Mouse (Mus musculus) embryonic facial prominence, embryonic 12.5 days (tissue): ENCODE data around the gene Cwh43. TPM values are rescaled to one million over a fixed set of nuclear protein-coding genes. Genes with fewer than 3 reads are reported as not detected.

ENCODE experiments used
- ATAC-seq: fragments of 200-750 bp; cut with Nextera tagmentation; 2 replicates; pipeline ENCODE4 v1.8.0; 2017; ENCODE audit not compliant: insufficient number of reproducible peaks, insufficient read depth, low FRiP score, low TSS enrichment
- H3K27ac ChIP-seq: fragments of 300-500 bp; sonication (generic); 2 replicates; pipeline ENCODE4 v1.5.1; 2016; ENCODE audit warnings: mild to moderate bottlenecking
- H3K27me3 ChIP-seq: fragments of 300-500 bp; sonication (generic); 2 replicates; pipeline ENCODE4 v1.6.1; 2016; ENCODE audit warnings: mild to moderate bottlenecking, moderate library complexity
- H3K36me3 ChIP-seq: fragments of 300-500 bp; sonication (generic); 2 replicates; pipeline ENCODE4 v1.6.1; 2016; ENCODE audit warnings: mild to moderate bottlenecking
- H3K4me1 ChIP-seq: fragments of 300-500 bp; sonication (generic); 2 replicates; pipeline ENCODE4 v1.6.1; 2016
- H3K4me2 ChIP-seq: fragments of 300-500 bp; sonication (generic); replicated peaks from 2 replicates; pipeline ENCODE4 v1.6.1; 2016; ENCODE audit warnings: mild to moderate bottlenecking, moderate library complexity
- H3K4me3 ChIP-seq: fragments of 300-500 bp; sonication (generic); 2 replicates; pipeline ENCODE4 v1.5.1; 2016; ENCODE audit warnings: mild to moderate bottlenecking
- H3K9ac ChIP-seq: fragments of 300-500 bp; sonication (generic); 2 replicates; pipeline ENCODE4 v1.6.1; 2016; ENCODE audit warnings: mild to moderate bottlenecking, moderate library complexity
- H3K9me3 ChIP-seq: fragments of 300-500 bp; sonication (generic); 2 replicates; pipeline ENCODE4 v1.6.1; 2016; ENCODE audit warnings: mild to moderate bottlenecking, moderate library complexity
- WGBS: fragments of 180-500 bp; shearing (Covaris S2); methylation state at CpG from one replicate; pipeline ENCODE4 v1.1.7; 2016; 5-methylcytosine and 5-hydroxymethylcytosine counted together
- polyA plus RNA-seq: library from polyadenylated mRNA; unstranded; fragments of >200 nt; fragmentation: Nextera tagmentation; extraction: Ambion mirVana; gene quantifications from 2 replicates; pipeline ENCODE4 v1.2.1, GENCODE M21; 2016

Cwh43 gene
- polyA plus RNA-seq, 1 experiment from 2014 or later = not detected

GRCm38 (mm10) chr5:73484016-73484615, 78.2 kb downstream of the Cwh43 start:
- no peak overlapping the region for H3K9ac ChIP-seq
- ATAC-seq = no peak

DNA sequence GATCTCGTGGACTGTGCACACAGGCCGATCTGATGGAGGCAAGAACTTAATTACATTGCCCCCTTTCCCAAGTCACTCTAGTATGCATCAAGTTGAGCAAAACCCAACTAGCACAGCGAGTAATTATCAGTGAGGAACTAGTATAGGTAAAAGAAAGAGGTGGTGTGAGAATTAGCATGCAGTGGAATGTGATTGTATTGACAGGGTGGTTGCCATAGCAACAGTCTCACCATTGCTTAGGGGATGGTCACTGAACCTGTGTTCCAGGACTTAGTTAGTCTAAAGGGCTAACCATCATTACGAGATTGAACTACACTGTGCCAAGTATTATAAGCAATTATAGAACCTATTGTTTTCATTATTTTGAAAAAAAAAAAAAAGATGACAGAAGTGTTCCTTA, 80.6 kb downstream of the Cwh43 start:
- no peak overlapping the region for H3K9ac ChIP-seq
- no peak overlapping the region for H3K4me2 ChIP-seq
- no peak overlapping the region for H3K27ac ChIP-seq
- 58% methylated on average over 4 of the region's 4 CpGs for WGBS
- no peak overlapping the region for H3K4me3 ChIP-seq
- ATAC-seq = no peak
- H3K36me3 ChIP-seq = no peaks in the 10 kb centered on the region
- no peaks in the 10 kb centered on the region for H3K9me3 ChIP-seq
- H3K27me3 ChIP-seq = no peaks in the 10 kb centered on the region
- peaks cover 3% of the 10 kb centered on the region; the same call in 1 of the 2 replicates for H3K4me1 ChIP-seq

More at GRCm38 (mm10) chr5:73484016-73484615, 78.2 kb downstream of the Cwh43 start:
- WGBS = 65% methylated on average over 5 of the region's 5 CpGs
- Histone ChIP-seq H3K4me3 (no peak overlapping the region), H3K27me3 (no peaks in the 10 kb centered on the region), H3K4me1 (peaks cover 3% of the 10 kb centered on the region; the same call in 1 of the 2 replicates), H3K9me3 (no peaks in the 10 kb centered on the region), H3K27ac (no peak overlapping the region), H3K4me2 (no peak overlapping the region), H3K36me3 (no peaks in the 10 kb centered on the region)

DNA sequence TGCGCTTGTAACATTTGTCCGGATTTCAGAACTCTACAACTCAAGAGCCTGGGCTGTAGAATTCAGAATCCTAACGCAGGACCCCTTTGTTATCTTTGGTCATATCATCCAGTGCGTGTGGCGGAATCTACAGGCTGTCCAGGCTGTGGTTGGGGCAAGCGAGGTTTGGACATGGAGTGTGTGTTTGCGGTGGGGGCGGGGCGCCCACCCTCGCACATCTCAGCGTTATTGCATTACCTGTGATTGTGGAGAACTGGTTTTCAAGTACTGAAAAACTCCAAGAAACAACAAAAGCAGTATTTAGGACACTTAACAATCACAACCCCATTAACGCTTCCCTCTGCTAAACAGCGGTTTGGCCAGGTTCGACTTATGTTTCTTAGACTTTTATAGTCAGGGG, 84.0 kb downstream of the Cwh43 start:
- Histone ChIP-seq H3K4me2 (peak overlapping the region; percentile 62), H3K9me3 (no peaks in the 10 kb centered on the region), H3K9ac (peak overlapping the region; percentile 56), H3K36me3 (no peaks in the 10 kb centered on the region), H3K4me3 (peak overlapping the region; percentile 94), H3K27ac (peak overlapping the region; percentile 96), H3K27me3 (no peaks in the 10 kb centered on the region), H3K4me1 (peaks cover 3% of the 10 kb centered on the region; the same call in 1 of the 2 replicates)
- 3% methylated on average over 14 of the region's 14 CpGs for WGBS
- ATAC-seq = no peak

- H3K4me1 ChIP-seq = peaks cover 3% of the 10 kb centered on the region; the same call in 1 of the 2 replicates
- no peaks in the 10 kb centered on the region for H3K27me3 ChIP-seq
- no peaks in the 10 kb centered on the region for H3K9me3 ChIP-seq
- ATAC-seq = peak; percentile 97
- peak overlapping the region; percentile 94 for H3K4me3 ChIP-seq
- H3K36me3 ChIP-seq = no peaks in the 10 kb centered on the region
- peak overlapping the region; percentile 96 for H3K27ac ChIP-seq
- H3K9ac ChIP-seq = peak overlapping the region; percentile 70
- H3K4me2 ChIP-seq = peak overlapping the region; percentile 97
- WGBS = 1% methylated on average over 37 of the region's 37 CpGs
Observed at GRCm38 (mm10) chr5:73490596-73491073, 84.8 kb downstream of the Cwh43 start.

DNA sequence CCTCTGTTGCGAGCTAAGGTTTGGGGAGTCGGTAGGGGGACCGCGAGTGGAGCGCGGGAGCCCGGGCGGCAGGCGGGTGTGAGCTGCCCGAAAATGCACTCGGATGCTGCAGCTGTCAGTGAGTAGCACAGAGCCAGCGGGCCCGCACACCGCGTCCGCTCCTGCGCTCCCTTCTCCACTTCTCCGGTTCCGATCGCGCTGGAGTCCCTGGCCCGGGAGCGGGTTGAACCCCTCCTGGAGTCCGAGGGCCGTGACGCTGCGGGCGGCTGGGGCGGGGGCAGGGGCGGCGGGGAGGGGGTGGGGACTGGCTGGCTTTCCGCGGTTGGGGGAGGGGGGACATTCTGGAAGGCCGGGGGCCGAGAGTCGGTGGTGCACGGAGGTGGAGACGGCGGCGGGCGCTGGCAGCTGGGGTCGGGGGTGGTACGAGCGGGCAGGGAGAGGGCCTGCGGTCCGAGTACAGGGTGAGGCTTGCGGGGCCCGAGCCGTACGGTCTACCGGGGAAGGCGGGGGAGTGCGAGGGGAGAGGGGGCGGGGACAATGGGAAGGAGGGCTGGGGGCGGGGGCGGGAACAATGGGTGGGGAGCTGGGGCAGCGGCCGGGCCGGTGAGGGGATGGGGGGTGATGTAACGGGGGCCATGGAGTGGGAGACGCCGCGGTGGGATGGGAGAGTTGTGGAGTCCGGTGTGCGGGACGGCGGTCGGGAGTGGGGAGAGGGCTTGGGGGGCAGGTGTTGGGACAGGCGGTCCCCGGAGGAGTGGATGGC, 85.4 kb downstream of the Cwh43 start:
- no peaks in the 10 kb centered on the region for H3K9me3 ChIP-seq
- H3K4me1 ChIP-seq = peaks cover 3% of the 10 kb centered on the region; the same call in 1 of the 2 replicates
- 1% methylated on average over 64 of the region's 70 CpGs for WGBS
- H3K9ac ChIP-seq = peak overlapping the region; percentile 70
- H3K27ac ChIP-seq = peak overlapping the region; percentile 96
- H3K4me2 ChIP-seq = peak overlapping the region; percentile 97
- H3K36me3 ChIP-seq = no peaks in the 10 kb centered on the region
- no peaks in the 10 kb centered on the region for H3K27me3 ChIP-seq
- H3K4me3 ChIP-seq = peak overlapping the region; percentile 94
- ATAC-seq = peak; percentile 30

GRCm38 (mm10) chr5:73491837-73492720, 86.2 kb downstream of the Cwh43 start:
- 1% methylated on average over 58 of the region's 59 CpGs for WGBS
- peak overlapping the region; percentile 94 for H3K4me3 ChIP-seq
- H3K4me2 ChIP-seq = peak overlapping the region; percentile 97
- peaks cover 3% of the 10 kb centered on the region; the same call in 1 of the 2 replicates for H3K4me1 ChIP-seq
- no peaks in the 10 kb centered on the region for H3K9me3 ChIP-seq
- peak overlapping the region; percentile 70 for H3K9ac ChIP-seq
- ATAC-seq = peak; percentile 71
- H3K27ac ChIP-seq = peak overlapping the region; percentile 96
- H3K36me3 ChIP-seq = no peaks in the 10 kb centered on the region
- H3K27me3 ChIP-seq = no peaks in the 10 kb centered on the region

GRCm38 (mm10) chr5:73497401-73497800, 91.5 kb downstream of the Cwh43 start:
- Histone ChIP-seq H3K36me3 (no peaks in the 10 kb centered on the region), H3K9me3 (no peaks in the 10 kb centered on the region), H3K4me3 (no peak overlapping the region), H3K4me2 (no peak overlapping the region), H3K27me3 (no peaks in the 10 kb centered on the region), H3K4me1 (peaks cover 13% of the 10 kb centered on the region; the same call in 1 of the 2 replicates), H3K9ac (no peak overlapping the region), H3K27ac (no peak overlapping the region)
- ATAC-seq = no peak
- 74% methylated on average over 3 of the region's 3 CpGs for WGBS

DNA sequence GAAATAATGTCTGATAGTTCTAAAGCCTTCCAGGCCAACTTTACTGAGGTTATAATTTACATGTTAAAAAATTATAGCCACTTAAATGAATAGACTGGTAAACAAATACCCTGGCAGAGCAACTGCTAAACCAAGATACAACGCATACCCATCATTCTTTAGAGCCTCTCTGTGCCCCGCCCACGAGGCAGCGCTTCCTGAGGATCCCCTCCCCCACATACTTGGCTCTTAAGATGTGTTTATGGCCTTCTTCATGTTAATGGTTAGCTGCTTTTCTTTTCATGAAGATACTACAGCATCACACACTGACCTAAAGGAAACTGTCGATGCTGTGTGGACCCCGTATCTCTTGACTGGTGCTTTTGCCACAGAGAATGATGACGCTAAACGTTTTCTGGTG, 92.7 kb downstream of the Cwh43 start:
- Histone ChIP-seq H3K4me1 (peaks cover 10% of the 10 kb centered on the region; the same call in 1 of the 2 replicates), H3K27ac (no peak overlapping the region), H3K36me3 (no peaks in the 10 kb centered on the region), H3K4me2 (no peak overlapping the region), H3K9ac (no peak overlapping the region), H3K4me3 (no peak overlapping the region), H3K27me3 (no peaks in the 10 kb centered on the region), H3K9me3 (no peaks in the 10 kb centered on the region)
- 85% methylated on average over 8 of the region's 8 CpGs for WGBS
- no peak for ATAC-seq

- Histone ChIP-seq H3K9me3 (no peaks in the 10 kb centered on the region), H3K27ac (no peak overlapping the region), H3K4me2 (no peak overlapping the region), H3K4me3 (no peak overlapping the region), H3K36me3 (no peaks in the 10 kb centered on the region), H3K9ac (no peak overlapping the region), H3K4me1 (peaks cover 10% of the 10 kb centered on the region; the same call in 1 of the 2 replicates), H3K27me3 (no peaks in the 10 kb centered on the region)
- ATAC-seq = no peak
- 87% methylated on average over 7 of the region's 7 CpGs for WGBS
Observed at GRCm38 (mm10) chr5:73500867-73501440, 95.1 kb downstream of the Cwh43 start.

DNA sequence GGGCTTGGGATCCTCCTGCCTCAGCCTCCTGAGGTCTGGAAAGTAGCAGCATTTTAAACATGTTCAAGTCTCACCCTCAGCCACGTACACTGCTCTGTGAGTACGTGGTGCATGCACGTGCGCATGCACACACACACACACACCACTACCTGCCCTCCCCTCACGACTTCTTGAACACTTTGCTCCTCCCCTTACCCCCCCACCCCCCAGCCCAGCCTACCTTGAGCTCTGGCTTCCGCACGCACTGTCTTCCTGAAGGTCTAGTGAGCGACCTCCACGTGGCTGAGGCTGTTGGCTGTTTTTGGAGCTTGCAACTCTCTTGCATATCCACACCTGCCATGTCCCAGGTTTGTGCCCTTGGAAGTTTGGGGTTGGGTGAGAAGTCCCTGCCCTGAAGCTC, 96.5 kb downstream of the Cwh43 start:
- WGBS = 87% methylated on average over 9 of the region's 9 CpGs
- Histone ChIP-seq H3K4me3 (no peak overlapping the region), H3K4me2 (no peak overlapping the region), H3K4me1 (peaks cover 10% of the 10 kb centered on the region; the same call in 1 of the 2 replicates), H3K9me3 (no peaks in the 10 kb centered on the region), H3K9ac (no peak overlapping the region), H3K36me3 (no peaks in the 10 kb centered on the region), H3K27me3 (no peaks in the 10 kb centered on the region), H3K27ac (no peak overlapping the region)
- no peak for ATAC-seq
